Mouse (Mus musculus) ES-E14 (cell line): ENCODE measurements around the gene Nt5c2.

Experiments used
- CHD2 ChIP-seq: IDR thresholded peaks from 2 replicates; pipeline ENCODE4 v1.6.1; 2014; ENCODE audit warnings: mild to moderate bottlenecking, low read depth, low read length, inconsistent platforms
- HCFC1 ChIP-seq: IDR thresholded peaks from 2 replicates; pipeline ENCODE4 v1.6.1; 2012; ENCODE audit warnings: low read length, inconsistent platforms, borderline replicate concordance; ENCODE audit not compliant: insufficient read depth
- MAFK ChIP-seq: IDR thresholded peaks from 2 replicates; pipeline ENCODE4 v1.6.1; 2014; ENCODE audit warnings: mild to moderate bottlenecking, low read depth, low read length, inconsistent platforms; ENCODE audit not compliant: insufficient read depth
- ZC3H11A ChIP-seq: IDR thresholded peaks from 2 replicates; pipeline ENCODE4 v1.6.1; 2012; ENCODE audit warnings: low read depth, mild to moderate bottlenecking, inconsistent platforms, low read length, borderline replicate concordance
- ZNF384 ChIP-seq: IDR thresholded peaks from 2 replicates; pipeline ENCODE4 v1.6.1; 2012; ENCODE audit warnings: low read depth, low read length, inconsistent platforms

- TF ChIP-seq CHD2 (no peak), ZC3H11A (no peak), MAFK (no peak), HCFC1 (no peak), ZNF384 (no peak)
These were observed 57.0 kb downstream of the Nt5c2 start for GRCm38 (mm10) chr19:46957971-46958370.
